Mouse (Mus musculus) urinary bladder, postnatal 25 days (tissue): ENCODE data around the gene Asf1b.

Experiments
- DNase-seq: peaks from one replicate; pipeline ENCODE4 v3.0.0; 2022; ENCODE audit warnings: low spot score

Asf1b gene

GRCm38 (mm10) chr8:83955106-83955957 is at the start of gene Asf1b, which contains the start of gene Gm10644:
Asf1b (plus strand) TSS chr8:83955507.
Gm10644 (minus strand) TSS chr8:83955205.
- DNase-seq: peak; percentile 91

GRCm38 (mm10) chr8:83908583-83908982 is 46.7 kb upstream of the Asf1b start:
- no peak for DNase-seq

GRCm38 (mm10) chr8:83909311-83909710 is 46.0 kb upstream of the Asf1b start:
- no peak for DNase-seq

GRCm38 (mm10) chr8:83911809-83912731 is 43.2 kb upstream of the Asf1b start:
- no peak for DNase-seq

- DNase-seq: no peak
These were observed 41.1 kb upstream of the Asf1b start for GRCm38 (mm10) chr8:83914232-83914631.

GRCm38 (mm10) chr8:83914860-83915259 is 40.4 kb upstream of the Asf1b start:
- no peak for DNase-seq

- no peak for DNase-seq
These were observed 39.3 kb upstream of the Asf1b start for GRCm38 (mm10) chr8:83916015-83916414.

GRCm38 (mm10) chr8:83917566-83917965 is 37.7 kb upstream of the Asf1b start:
- no peak for DNase-seq

- peak; percentile 71 for DNase-seq
These were observed 33.7 kb upstream of the Asf1b start for GRCm38 (mm10) chr8:83921558-83921957.

GRCm38 (mm10) chr8:83922727-83923126 is 32.6 kb upstream of the Asf1b start:
- no peak for DNase-seq

GRCm38 (mm10) chr8:83924585-83924984 is 30.7 kb upstream of the Asf1b start:
- DNase-seq: no peak

- DNase-seq: no peak
These were observed 29.0 kb upstream of the Asf1b start for GRCm38 (mm10) chr8:83926266-83926665.

GRCm38 (mm10) chr8:83934222-83934621 is 21.1 kb upstream of the Asf1b start:
- no peak for DNase-seq

GRCm38 (mm10) chr8:83934994-83935393 is 20.3 kb upstream of the Asf1b start:
- DNase-seq: no peak

GRCm38 (mm10) chr8:83935435-83935834 is 19.9 kb upstream of the Asf1b start:
- no peak for DNase-seq

- no peak for DNase-seq
These were observed 17.7 kb upstream of the Asf1b start for GRCm38 (mm10) chr8:83937645-83938044.

GRCm38 (mm10) chr8:83938330-83938729 is 17.0 kb upstream of the Asf1b start:
- DNase-seq: no peak

- DNase-seq: no peak
These were observed 14.1 kb upstream of the Asf1b start for GRCm38 (mm10) chr8:83941066-83941677.

- DNase-seq: no peak
These were observed 12.9 kb upstream of the Asf1b start for GRCm38 (mm10) chr8:83942446-83942845.

- DNase-seq: no peak
These were observed 9.8 kb upstream of the Asf1b start for GRCm38 (mm10) chr8:83945540-83945939.

GRCm38 (mm10) chr8:83954749-83955105 is 580 bp upstream of the Asf1b start:
- no peak for DNase-seq

GRCm38 (mm10) chr8:83955958-83956218 is 581 bp downstream of the Asf1b start:
- no peak for DNase-seq

GRCm38 (mm10) chr8:83956789-83957188 is 1.5 kb downstream of the Asf1b start:
- DNase-seq: no peak
